Mouse (Mus musculus) urinary bladder, postnatal 25 days (tissue): Measurements from ENCODE around the gene Fam161a.

Experiments
- DNase-seq: peaks from one replicate; pipeline ENCODE4 v3.0.0; 2022; ENCODE audit warnings: low spot score

The Fam161a gene

DNA sequence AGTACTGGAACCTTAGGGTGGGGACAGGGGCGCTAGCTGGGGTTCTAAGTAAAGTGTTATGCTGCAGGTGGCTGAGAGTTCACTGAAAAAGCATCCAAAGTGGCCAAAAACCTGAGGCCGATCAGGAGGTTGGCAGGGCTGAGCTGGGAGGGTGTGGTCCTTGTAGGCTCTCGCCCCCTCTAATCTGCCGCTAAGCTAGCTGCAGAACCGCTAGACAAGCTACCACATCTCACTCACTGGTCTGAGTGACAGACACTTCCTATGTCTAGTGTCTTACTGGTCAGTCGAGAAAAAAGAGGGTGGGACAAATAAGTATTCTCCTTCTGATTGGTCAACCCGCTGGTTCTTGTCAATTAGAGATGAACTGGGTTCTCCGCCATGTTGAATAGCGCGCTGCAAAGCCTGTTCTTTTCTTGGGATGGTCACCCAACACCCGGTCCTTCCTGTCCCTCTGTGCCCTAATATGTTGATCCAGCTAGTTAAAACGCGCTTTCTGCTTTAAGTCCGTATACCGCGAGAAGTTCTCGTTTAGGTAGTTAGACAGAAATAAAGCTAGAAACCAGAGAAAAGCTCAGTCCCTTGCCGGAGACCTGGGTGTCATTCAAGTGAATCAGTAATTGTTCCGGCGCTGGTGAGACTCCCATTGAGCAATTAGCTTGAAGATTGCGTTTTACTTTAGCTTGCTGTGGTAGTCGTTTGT lies at the start of gene Fam161a:
TSS of gene Fam161a (plus strand) at position 51 of the 700 bp plus-strand sequence.
- DNase-seq = peak; percentile 45

DNA sequence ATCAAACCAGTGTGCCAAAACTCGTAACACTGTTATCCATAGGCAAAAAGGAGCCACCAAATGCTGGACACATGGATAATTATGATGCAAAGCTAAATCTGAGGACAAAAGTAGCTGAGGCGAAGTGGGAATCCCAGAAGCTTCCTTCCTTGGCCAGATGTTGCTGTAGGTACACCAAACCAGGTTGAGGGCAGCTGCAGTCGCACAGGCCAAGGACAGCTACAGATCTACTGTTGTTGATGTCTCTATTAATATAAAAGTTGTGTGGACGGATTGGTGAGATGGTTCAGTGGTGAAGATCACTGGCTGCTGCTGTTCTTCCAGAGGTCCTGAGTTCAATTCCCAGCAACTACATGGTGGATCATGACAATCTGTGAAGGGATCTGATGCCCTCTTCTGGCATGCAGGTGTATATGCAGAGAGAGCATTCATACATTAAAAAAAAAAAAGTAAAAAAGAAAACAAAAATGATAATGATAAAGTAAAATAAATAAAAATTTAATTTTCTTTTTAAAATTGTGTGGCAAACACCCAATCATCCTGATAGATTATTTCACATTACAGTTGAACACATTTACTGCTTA lies 49.4 kb upstream of the Fam161a start:
- DNase-seq = no peak

DNA sequence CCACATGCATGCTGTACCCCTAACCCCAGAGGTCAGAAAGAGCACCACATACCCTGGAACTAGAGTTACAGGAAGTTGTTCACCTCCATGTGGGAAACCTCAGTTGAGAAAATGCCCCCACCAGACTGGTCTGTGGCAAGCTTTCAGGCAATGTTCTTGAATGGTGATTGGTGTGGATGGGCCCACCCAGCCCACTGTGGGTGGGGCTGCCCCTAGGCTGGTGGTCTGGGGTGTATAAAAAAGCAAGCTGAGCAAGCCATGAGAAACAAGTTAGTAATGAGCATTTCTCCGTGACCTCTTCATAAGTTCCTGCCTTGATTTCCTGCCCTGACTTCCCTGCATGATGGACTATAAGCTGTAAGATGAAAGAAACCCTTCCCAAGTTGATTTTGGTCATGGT lies 45.2 kb upstream of the Fam161a start:
- no peak for DNase-seq

DNA sequence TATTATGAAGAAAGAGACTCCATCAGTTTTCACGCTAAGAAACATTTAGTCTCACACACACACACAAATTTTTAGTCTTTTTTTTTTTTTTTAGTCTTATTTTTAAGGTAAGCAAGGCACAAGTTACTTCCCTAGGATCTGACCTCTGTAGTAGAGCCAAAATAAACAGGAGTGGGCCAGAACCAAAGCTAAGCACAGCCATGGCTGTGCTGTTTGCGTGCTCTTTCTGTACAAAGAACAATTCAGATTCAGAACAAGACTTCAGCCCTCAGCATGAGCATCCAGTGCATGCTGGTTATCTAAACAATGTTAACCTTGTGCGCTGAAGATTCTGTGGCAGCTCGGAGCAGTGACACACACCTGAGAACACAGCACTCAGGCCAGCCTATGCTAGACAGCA lies 42.9 kb upstream of the Fam161a start:
- no peak for DNase-seq

DNA sequence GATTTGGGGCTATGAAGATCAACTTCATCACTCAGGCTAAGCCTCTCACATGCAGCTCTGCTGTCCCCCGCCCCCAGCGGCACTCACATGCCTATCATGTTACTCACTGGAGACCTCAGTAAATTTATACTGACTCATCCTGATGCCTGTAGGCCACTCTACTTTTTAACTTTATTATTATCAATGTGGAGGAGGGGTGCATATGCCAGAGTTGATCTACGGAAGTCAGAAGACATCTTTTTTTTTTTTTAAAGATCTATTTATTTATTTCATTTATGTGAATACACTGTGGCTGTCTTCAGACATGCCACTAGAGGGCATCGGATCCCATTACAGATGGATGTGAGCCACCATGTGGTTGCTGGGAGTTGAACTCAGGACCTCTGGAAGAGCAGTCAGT lies 41.8 kb upstream of the Fam161a start:
- DNase-seq = no peak

DNA sequence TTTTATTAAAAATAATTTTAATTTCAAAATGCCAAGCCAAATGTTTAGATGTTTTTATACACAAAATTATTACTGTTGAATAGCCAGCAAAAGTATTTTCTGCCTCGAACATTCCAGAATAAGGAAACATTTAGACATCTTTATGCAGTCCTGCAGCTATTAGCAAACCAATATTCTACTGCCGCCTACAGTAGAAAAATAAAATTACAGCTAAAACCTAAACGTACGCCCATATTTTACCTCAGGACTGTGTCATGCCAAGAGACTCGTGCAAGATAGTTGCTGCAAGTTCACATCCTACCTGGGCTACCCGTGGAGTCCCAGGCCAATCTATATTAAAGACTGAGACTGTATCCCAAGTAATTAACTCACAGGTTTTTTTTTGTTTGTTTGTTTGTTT lies 37.8 kb upstream of the Fam161a start:
- DNase-seq = no peak

DNA sequence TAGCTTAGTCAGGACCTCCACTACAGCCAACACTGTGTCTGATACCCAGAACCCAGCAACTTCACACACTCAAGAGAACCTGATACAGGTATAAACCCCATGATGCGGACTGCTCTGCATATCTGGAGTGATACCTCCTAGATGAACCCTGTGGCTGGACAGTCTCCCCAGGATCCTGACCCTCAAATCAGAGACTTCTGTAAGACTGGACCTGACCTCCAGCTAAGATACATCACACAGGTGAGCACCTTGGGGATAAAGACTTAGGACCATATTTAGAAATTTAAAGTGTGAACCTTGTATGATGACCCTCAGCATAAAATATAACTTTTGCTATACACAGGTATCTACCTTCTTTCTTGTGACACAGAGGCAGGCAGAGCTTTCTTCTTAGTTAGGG lies 36.8 kb upstream of the Fam161a start:
- no peak for DNase-seq

DNA sequence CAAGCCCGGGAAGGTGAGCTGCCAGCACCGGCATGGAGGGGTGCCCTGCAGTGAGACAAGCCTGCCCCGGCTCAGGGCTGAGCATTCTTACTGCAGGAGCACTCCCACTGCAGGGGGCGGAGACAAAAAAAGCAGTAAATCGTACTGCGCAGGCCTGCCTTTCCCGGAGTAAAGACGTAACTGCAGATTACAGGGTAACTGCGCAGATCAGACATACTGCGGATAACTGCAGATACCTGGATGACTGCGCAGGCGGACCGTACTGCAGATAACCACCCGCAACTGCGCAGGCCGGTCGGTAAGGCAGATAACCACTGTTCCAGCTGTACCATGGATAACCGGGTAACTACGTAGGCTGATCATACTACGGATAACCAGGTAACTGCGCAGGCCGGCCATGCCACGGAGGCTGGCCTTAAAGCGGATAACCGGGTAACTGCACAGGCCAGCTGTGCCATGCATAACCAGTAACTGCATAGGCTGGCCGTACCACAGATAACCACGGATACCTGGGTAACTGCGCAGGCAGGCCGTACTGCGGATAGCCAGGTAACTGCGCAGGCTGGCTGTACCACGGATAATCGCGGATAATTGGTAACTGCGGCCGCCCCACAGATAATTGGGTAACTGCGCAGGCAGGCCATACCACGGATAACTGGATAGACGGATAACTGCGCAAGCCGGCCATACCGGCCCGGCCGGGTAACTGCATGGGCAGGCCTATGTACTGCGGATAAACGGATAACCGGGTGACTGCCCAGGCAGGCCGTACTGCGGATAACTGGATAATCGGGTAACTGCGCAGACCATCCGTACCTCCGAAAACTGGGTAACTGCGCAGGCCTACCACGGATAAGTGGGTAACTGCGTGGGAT lies 35.3 kb upstream of the Fam161a start, which contains the start of gene Zrsr1:
TSS of gene Zrsr1 (plus strand) at position 171 of the 875 bp plus-strand sequence.
- peak; percentile 35 for DNase-seq

DNA sequence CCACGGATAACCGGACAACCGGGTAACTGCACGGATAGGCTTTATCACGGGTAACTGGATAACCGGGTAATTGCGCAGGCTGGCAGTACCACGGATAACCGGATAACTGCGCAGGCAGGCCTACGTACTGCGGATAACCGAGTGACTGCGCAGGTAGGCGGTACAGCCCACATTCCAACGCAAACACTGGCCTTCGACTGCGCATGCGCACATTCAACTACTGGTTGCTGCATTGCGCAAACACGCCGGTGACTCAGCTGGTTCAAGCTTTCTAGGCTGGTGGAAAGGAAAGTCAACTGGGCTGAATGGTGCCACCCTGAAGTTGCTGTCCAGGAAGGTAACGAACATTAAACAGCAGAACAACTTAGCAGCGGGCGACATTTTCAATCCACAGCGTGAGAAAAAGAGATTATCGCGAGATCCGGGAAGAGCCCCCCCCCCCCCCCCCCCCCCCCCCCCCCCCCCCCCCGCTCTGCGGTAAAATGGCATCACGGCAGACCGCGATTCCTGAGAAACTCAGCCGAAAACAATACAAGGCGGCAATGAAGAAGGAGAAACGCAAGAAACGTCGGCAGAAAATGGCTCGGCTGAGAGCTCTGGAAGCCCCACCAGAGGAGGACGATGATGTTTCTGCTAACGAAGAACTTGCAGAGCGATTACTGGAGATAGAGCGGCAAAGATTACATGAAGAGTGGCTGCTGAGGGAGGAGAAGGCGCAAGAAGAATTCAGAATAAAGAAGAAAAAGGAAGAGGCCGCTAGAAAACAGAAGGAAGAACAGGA lies 34.4 kb upstream of the Fam161a start:
- DNase-seq = peak; percentile 75

DNA sequence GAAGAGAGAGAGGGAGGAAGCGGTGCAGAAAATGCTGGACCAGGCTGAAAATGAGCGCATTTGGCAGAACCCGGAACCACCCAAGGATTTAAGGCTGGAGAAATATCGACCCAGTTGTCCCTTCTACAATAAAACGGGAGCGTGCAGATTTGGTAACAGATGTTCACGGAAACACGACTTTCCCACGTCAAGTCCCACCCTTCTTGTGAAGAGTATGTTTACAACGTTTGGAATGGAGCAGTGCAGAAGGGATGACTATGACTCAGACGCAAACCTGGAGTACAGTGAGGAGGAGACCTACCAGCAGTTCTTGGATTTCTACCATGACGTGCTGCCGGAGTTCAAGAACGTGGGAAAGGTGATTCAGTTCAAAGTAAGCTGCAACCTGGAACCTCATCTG lies 33.7 kb upstream of the Fam161a start:
- no peak for DNase-seq

DNA sequence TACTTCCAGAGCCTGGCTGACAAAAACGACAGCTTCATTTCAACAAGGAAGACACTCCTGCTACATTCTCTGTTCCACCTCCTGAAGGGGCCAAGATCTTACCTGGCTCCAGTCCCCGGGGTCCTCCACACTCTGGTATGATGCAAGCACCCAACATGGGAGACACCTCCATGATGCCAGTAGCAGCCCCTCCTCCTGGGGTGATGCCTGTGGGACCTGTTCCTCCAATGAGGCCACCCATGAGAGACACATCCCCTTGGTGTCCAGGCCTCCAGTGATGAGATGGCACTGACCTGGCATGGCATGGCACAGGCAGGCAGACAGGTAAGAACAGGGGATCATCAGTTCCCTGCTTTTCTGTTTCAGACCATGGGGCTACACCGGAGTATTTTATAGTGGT lies 29.1 kb upstream of the Fam161a start:
- no peak for DNase-seq

DNA sequence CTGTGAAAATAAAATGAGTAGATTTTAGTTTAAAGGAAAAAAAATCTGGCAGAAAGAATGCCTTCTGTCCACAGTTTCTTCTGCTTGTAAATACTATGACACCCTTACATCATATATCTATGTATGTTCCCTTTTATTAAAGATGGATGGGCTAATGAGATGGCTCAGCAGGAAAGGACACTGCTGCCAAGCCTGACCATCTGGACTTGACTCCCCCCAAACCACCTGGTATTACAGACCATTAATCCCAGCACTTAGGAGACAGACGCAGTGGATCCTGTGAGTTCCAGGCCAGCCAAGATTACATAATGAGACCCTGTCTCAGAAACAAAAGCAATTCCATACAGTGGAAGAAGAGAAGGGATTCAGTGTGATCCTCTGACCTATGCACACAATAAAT lies 28.6 kb upstream of the Fam161a start:
- no peak for DNase-seq

DNA sequence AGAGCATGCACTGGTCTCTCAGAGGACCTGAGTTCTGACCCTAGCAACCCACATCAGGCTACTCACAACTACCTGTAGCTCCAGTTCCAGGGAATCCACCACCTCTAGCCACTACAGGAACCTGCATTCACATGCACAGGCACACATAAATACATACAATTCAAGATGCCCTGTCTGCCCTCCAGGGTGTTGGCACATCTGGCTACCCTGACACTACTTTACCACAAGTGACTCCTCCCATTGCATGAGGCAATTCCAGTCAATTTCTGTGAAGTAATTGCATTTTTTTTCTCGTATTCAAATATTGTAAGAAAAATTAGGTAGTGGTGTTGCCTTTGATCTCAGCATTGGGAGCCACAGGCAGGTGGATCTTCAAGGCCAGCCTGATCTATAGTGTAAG lies 28.1 kb upstream of the Fam161a start:
- no peak for DNase-seq

DNA sequence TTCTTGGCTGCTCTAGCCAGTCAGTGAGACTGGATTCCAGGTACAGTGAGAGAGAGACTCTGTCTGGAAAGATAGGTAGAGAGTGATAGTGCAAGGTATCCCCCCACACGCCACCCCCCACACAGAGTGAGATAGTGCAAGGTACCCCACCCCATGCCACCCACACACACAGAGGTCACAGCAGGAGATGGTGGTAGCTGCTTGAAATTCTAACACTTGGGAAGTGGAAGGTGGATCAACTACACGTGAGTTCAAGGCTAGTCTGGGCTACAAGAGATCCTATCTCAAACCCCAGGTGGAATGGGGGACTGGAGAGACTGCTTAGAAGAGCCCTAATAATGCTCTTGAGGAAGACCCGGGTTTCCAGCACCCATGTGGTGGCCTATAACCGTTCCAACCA lies 26.3 kb upstream of the Fam161a start:
- DNase-seq = no peak

DNA sequence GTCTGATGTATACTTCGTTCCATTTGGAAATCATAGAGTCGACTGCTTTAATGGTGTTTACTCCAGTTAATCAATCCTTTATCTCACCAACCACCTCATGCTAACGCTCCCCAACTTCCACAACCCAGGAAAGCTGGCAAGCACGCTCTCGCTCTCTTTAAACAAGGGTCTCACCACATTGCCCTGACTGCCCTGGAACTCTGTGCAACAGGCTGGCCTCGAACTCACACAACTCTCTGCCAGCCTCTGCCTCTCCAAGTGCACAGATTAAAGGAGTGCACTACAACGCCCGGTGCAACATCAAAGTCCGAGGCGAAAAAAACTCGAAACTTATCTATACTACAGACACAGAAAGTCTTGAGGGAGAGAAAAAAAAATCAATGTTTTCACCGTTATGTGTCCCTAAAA lies 25.8 kb upstream of the Fam161a start:
- no peak for DNase-seq

DNA sequence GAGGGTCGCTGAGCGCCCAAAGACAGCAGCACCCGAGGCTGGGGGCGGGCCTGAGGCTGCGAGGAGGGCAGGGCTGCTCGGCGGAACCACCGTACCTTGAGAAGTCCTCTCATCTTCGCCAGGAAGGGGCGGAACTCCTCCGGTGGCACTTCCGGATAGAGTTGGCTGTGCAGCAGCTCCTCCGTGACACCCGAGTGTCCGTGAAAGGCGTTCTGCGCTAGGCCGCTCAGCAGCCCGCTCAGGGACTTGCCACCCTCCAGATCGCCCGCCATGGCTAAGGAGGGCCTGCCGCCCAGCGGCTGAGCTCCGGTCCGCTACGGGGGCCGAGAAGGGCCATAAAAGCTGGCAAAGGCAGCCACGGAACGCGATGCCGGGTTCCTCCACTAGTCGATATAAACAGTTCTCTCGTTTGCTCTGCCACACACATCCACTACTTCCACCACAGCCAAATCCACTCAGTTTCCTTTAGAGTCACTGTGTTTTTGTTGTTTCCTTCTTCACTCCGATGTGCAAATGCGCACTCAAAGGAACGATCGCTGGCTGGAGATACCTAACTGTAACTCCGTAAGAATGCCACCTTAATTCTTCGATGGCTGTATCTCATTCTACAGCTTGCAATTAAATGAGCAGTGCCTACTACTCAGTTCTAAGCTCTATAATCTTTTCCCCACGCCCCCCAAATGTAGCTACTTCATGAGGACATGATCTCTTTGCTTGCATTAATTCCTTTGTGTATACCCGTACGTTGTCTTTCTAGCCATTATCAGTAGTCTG lies 25.2 kb upstream of the Fam161a start, which contains the start of the genes Gm28048 and Commd1:
TSS of gene Gm28048 (minus strand) at position 107 of the 774 bp plus-strand sequence.
TSS of gene Commd1 (minus strand) at position 399 of the 774 bp plus-strand sequence.
- peak; percentile 99 for DNase-seq

DNA sequence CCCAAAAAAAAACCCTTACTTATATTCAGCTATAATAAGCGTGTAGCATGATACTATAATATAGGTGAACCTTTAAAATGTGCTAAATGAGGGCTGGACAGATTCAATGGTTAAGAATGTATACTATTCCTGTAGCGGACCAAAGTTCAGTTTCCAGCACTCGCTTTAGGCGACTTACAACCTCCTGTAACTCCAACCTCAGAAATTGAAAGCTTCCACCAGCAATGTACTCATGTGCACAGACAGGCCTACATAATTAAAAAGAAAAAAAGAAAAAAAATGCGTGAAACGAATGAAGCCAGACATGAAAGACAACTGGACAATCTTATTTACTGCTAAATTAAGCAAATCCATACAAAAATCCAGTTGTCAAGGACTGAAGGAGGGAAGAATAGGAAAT lies 24.5 kb upstream of the Fam161a start:
- no peak for DNase-seq

DNA sequence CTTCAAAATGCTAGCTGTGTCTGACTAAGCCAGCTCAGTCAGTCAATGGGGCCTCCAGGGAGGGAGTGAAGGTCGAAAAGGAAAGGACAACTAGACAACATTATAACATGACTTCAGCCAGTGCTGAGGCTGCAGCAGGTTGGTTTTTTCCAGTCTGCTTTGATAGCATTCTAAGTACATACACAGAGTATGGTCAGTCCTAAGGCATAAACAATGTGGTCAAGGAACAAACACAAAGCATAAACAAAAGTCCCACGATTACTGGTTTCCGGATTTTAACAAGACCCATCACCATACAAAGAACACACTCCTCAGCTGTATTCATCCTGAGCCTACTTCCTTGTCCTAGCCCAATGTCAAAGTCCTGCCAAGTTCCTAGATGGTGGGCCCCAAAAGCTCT lies 21.8 kb upstream of the Fam161a start:
- DNase-seq = no peak

DNA sequence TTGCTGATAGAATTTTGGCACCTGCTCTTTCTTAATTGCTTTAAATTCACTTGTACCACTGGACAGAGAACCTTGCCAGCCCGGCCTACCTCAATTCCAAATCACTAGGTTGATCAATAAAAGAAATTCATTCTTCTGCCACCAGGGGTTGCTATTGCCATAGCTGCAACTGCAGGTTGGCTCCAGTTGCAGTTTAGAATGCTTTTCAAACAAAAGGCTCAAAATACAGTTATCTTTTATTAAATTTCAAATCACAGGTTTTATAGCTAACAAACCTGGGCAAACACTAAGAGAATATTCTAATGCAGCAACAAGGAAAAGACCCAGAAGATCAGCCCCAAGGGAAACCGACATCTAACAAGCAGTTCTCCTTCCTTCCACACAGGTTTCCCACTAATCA lies 20.0 kb upstream of the Fam161a start:
- peak; percentile 43 for DNase-seq

DNA sequence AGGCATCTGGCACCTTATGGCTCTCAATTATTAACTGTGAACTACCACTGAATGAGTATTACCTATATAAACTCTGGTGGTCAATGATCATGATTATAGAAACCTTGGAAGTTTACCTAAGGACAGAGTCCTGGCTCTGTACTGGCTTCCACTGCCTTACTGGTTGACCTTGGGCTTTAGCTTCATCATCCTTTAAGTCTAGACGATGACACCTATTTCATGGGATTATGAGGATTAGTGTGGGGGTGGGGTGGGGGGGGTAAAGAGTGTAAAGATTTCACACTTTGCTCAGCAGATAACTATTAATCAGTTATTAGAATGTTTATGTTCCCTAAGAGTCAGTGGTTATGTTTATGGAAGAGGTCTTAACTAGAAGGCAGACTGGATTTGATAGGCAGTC lies 17.5 kb upstream of the Fam161a start:
- no peak for DNase-seq
